Mouse (Mus musculus) embryonic fibroblast, embryonic 13.5 days (primary cell): ENCODE data around the gene Gm21921. TPM values are rescaled to one million over a fixed set of nuclear protein-coding genes. Genes with fewer than 3 reads are reported as not detected.
"Not testable (repeated sequence)": the region's sequence is repeated elsewhere in the genome, so short reads cannot be mapped to it uniquely, and the experiment has no call there.

Experiments used
- H3K27ac ChIP-seq: 2 replicates; pipeline ENCODE4 v1.5.1; 2012; ENCODE audit warnings: low read length, control low read depth, inconsistent platforms; ENCODE audit not compliant: insufficient read depth
- H3K4me1 ChIP-seq: 2 replicates; pipeline ENCODE4 v1.6.1; 2011; ENCODE audit warnings: low read length; ENCODE audit not compliant: control insufficient read depth, insufficient read depth
- H3K4me3 ChIP-seq: 2 replicates; pipeline ENCODE4 v1.5.1; 2011; ENCODE audit warnings: mild to moderate bottlenecking, control low read depth, low read length; ENCODE audit not compliant: insufficient read depth
- polyA plus RNA-seq: library from polyadenylated mRNA; stranded (reverse); fragments of >200 nt; gene quantifications from 2 replicates; pipeline ENCODE4 v1.2.4, GENCODE M21; 2011; ENCODE audit warnings: low read depth; ENCODE audit not compliant: missing spikeins, insufficient read length

Gene Gm21921
- not detected in 2 replicates for polyA plus RNA-seq

- not testable (repeated sequence) for H3K4me3 ChIP-seq
Measured at GRCm38 (mm10) chrY:24796143-24796542, at the start of gene Gm21921. Gm21921 (minus strand) TSS chrY:24796243.

More at GRCm38 (mm10) chrY:24796143-24796542, at the start of gene Gm21921:
- not testable (repeated sequence) for H3K27ac ChIP-seq, H3K4me1 ChIP-seq
